Mouse (Mus musculus) E14TG2a.4 (cell line): ENCODE results near the gene Olfr911-ps1.

Experiments
- H3K27me3 ChIP-seq: 2 replicates; pipeline ENCODE4 v1.6.1; 2014; ENCODE audit warnings: low read length, control low read depth; ENCODE audit not compliant: insufficient read depth
- H3K36me3 ChIP-seq: 2 replicates; pipeline ENCODE4 v1.6.1; 2014; ENCODE audit warnings: low read length, control low read depth; ENCODE audit not compliant: insufficient read depth
- H3K4me1 ChIP-seq: replicated peaks from 2 replicates; pipeline ENCODE4 v1.6.1; 2014; ENCODE audit warnings: low read depth, low read length, control low read depth
- H3K4me3 ChIP-seq: replicated peaks from 2 replicates; pipeline ENCODE4 v1.5.1; 2014; ENCODE audit warnings: mild to moderate bottlenecking, low read length
- H3K9me3 ChIP-seq: 2 replicates; pipeline ENCODE4 v1.6.1; 2014; ENCODE audit warnings: low read length, control low read depth
- CTCF ChIP-seq: conservative IDR thresholded peaks from 2 replicates; pipeline ENCODE4 v1.5.1; 2014; ENCODE audit warnings: low read length
- NANOG ChIP-seq: IDR thresholded peaks from 2 replicates; pipeline ENCODE4 v1.6.1; 2014; ENCODE audit warnings: borderline replicate concordance, low read length, mixed read lengths
- POU5F1 ChIP-seq: IDR thresholded peaks from 2 replicates; pipeline ENCODE4 v1.6.1; 2014; ENCODE audit warnings: low read length, borderline replicate concordance

Olfr911-ps1 gene

DNA sequence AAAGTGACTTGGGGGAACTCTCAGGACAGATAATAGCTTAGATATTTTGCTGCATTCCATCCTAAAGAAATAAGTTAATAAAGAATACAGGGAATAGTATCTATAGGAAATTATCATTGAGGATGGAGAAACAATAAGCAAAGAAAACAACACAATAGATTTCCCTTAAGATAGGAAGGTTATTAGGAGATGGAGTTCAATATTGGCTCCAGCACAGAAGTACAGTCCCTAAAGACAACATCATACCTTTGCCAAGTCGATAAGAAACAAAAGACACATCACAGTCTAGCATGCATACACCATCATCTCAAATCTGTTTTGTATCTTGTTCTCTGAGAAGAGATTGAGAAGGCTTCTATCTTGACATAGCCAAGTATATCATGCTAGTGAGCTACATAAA, at the start of gene Olfr911-ps1:
Gene Olfr911-ps1 (plus strand): TSS at position 301 of the 400 bp plus-strand sequence.
- TF ChIP-seq NANOG: no peak
- Histone ChIP-seq H3K4me1 (no peaks in the 10 kb centered on the region), H3K36me3 (no peaks in the 10 kb centered on the region), H3K27me3 (no peaks in the 10 kb centered on the region), H3K4me3 (no peak within 1 kb of the TSS), H3K9me3 (no peaks in the 10 kb centered on the region)

GRCm38 (mm10) chr9:38486785-38487184, 34.6 kb upstream of the Olfr911-ps1 start, which contains the start of gene Olfr906:
Gene Olfr906, plus strand, starts transcription at chr9:38487085.
- no peaks in the 10 kb centered on the region for H3K4me1 ChIP-seq
- H3K27me3 ChIP-seq: no peaks in the 10 kb centered on the region
- H3K4me3 ChIP-seq: no peak within 1 kb of the TSS
- no peaks in the 10 kb centered on the region for H3K36me3 ChIP-seq
- TF ChIP-seq CTCF: no peak
- TF ChIP-seq POU5F1: no peak
- TF ChIP-seq NANOG: no peak
- H3K9me3 ChIP-seq: no peaks in the 10 kb centered on the region

- no peak for TF ChIP-seq CTCF
- no peak for TF ChIP-seq POU5F1
- no peak for TF ChIP-seq NANOG
- no peak within 1 kb of the TSS for H3K4me3 ChIP-seq
- H3K36me3 ChIP-seq: no peaks in the 10 kb centered on the region
- no peaks in the 10 kb centered on the region for H3K4me1 ChIP-seq
- no peaks in the 10 kb centered on the region for H3K9me3 ChIP-seq
- H3K27me3 ChIP-seq: no peaks in the 10 kb centered on the region
Measured at GRCm38 (mm10) chr9:38495501-38495900, 25.9 kb upstream of the Olfr911-ps1 start, which contains the start of gene Olfr907. Gene Olfr907, plus strand, starts transcription at chr9:38495801.

DNA sequence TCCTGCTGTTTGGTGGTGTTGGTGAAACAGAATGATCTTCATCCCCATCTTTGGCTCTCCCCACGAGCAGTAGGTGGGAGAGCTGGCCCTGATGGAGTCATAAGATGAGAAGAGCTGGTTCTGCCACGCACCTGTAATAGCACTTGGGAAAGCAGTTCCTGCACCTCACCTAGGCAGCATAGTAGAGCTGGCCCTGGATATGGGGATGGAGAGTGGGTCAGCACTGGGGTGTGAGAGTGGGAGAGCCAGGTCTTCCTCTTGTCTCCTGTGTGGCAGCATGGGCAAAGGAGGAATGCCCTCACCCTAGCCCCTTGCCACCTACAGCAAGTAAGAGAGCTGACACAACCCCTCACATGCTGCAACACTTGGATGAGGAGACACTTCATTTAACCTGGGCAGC, 9.0 kb upstream of the Olfr911-ps1 start:
- H3K27me3 ChIP-seq: no peaks in the 10 kb centered on the region
- no peaks in the 10 kb centered on the region for H3K4me1 ChIP-seq
- H3K36me3 ChIP-seq: no peaks in the 10 kb centered on the region
- no peak for TF ChIP-seq CTCF
- no peak for TF ChIP-seq POU5F1
- no peak for TF ChIP-seq NANOG
- H3K4me3 ChIP-seq: no peak overlapping the region
- H3K9me3 ChIP-seq: no peaks in the 10 kb centered on the region

DNA sequence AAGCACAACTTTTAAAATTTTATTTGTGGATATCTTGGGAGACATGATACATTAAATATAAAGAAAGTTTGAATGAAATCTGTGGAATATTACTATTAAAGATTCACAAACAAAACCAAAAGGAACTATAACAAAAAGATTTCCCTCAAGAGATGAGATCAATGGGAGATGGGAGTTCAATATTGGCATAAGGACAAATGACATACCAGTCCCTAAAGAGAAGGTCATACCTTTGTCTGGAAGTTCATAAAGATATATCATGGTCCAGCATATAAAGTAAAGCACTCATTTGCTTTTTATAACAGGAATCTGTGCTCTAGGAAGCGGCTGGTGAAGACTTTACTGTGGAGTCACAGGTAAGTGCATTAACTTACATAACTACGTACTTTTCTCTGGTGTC, 16.2 kb downstream of the Olfr911-ps1 start, which contains the start of gene Olfr910:
Gene Olfr910 (plus strand): TSS at position 301 of the 400 bp plus-strand sequence.
- Histone ChIP-seq H3K9me3 (peaks cover 7% of the 10 kb centered on the region; the same call in 1 of the 2 replicates), H3K4me1 (no peaks in the 10 kb centered on the region), H3K36me3 (no peaks in the 10 kb centered on the region), H3K27me3 (no peaks in the 10 kb centered on the region), H3K4me3 (no peak within 1 kb of the TSS)
- TF ChIP-seq NANOG: no peak
- no peak for TF ChIP-seq POU5F1
- no peak for TF ChIP-seq CTCF
